Mouse (Mus musculus): ENCODE measurements at regions not wholly inside any gene's neighbourhood (a gene's known extent, or its start where the extent isn't known, plus 50 kb on each side); places are given as distances from the start of the nearest gene placed in this dataset.

- no peak for TF ChIP-seq CTCF (IDR thresholded peaks at IDR 0.05; ENCODE audit: insufficient read depth, low read depth, low read length)
- TF ChIP-seq POLR2A (IDR thresholded peaks at IDR 0.05; ENCODE audit: insufficient read depth, low read depth, low read length), result no peak
Observed at GRCm38 (mm10) chr17:48789846-48790245, 142.3 kb upstream of the Lrfn2 start.
